Mouse (Mus musculus): ENCODE data around the gene Lrp2. TPM values are rescaled to one million over a fixed set of nuclear protein-coding genes. Genes with fewer than 3 reads are reported as not detected.

Lrp2 gene
- total and polyA plus RNA-seq, 3 experiments = 0.31 to 1.2 (median 0.84) TPM

DNA sequence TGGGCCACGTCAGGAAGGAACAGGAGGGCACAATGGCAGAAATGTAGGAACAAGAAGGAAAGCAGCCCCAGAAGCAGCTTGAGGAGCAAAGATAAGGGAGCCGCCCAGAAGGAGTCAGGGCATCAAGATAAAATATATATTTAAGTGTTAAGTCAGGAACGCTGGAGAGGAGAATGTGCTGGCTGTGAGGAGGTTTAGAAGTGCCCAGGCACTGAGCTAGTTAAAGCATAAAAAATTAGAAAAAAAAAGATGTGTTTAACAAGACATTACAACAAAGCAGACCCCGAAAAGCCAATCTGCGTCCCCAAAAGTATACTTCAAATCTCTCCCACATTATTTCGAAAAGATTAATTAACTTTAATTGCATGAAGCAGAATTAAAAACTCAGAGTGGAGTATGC lies 122.3 kb downstream of the Lrp2 start:
- Histone ChIP-seq H3K79me2 (replicated peaks; ENCODE audit: control insufficient read depth, insufficient read depth, low read length) (no peaks in the 10 kb centered on the region), H3K36me3 (ENCODE audit: control insufficient read depth, insufficient read depth, low read length) (no peaks in the 10 kb centered on the region), H3K27ac (no peak overlapping the region), H3K27me3 (ENCODE audit: control insufficient read depth, insufficient read depth, low read length) (no peaks in the 10 kb centered on the region), H3K9ac (ENCODE audit: low read depth, low read length) (no peak overlapping the region), H3K4me3 (no peak overlapping the region), H3K4me1 (ENCODE audit: control insufficient read depth, insufficient read depth, low read length) (no peaks in the 10 kb centered on the region)
- intact Hi-C loops (cut with DNase I) = no loop called here
- DNase-seq = no peak
- 62% methylated on average over 6 of the region's 6 CpGs for WGBS
- TF ChIP-seq EP300 (IDR thresholded peaks at IDR 0.05; ENCODE audit: insufficient read depth, low read depth, low read length) (no peak), CTCF (IDR thresholded peaks at IDR 0.05) (no peak), POLR2A (IDR thresholded peaks at IDR 0.05; ENCODE audit: insufficient read depth, low read depth, low read length) (no peak)

DNA sequence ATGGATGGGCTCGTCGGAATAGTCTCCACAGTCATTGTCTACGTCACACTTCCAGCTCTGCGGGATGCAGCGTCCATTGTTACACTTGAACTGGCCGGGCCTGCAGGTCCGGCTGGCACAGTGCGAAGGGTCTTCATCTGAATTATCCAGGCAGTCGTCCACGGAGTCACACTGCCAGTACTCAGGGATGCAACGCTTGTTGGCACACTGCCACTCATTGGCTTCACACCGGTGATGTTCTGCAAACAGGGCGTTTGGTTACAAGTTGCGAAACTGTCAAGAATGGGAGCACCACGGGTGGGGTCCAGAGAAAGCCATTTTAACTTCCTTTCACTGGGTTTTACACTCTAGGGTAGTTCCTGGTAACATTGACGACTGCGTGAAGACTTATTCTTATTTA lies 126.4 kb downstream of the Lrp2 start:
- H3K4me3 ChIP-seq = no peak overlapping the region
- no peaks in the 10 kb centered on the region for H3K79me2 ChIP-seq (replicated peaks; ENCODE audit: control insufficient read depth, insufficient read depth, low read length)
- H3K27me3 ChIP-seq (ENCODE audit: control insufficient read depth, insufficient read depth, low read length) = no peaks in the 10 kb centered on the region
- no peak overlapping the region for H3K27ac ChIP-seq
- no peaks in the 10 kb centered on the region for H3K4me1 ChIP-seq (ENCODE audit: control insufficient read depth, insufficient read depth, low read length)
- TF ChIP-seq EP300 (IDR thresholded peaks at IDR 0.05; ENCODE audit: insufficient read depth, low read depth, low read length) (no peak), POLR2A (IDR thresholded peaks at IDR 0.05; ENCODE audit: insufficient read depth, low read depth, low read length) (no peak), CTCF (IDR thresholded peaks at IDR 0.05) (no peak)
- no peak overlapping the region for H3K9ac ChIP-seq (ENCODE audit: low read depth, low read length)
- no peak for DNase-seq
- H3K36me3 ChIP-seq (ENCODE audit: control insufficient read depth, insufficient read depth, low read length) = no peaks in the 10 kb centered on the region
- 88% methylated on average over 17 of the region's 17 CpGs for WGBS
- intact Hi-C loops (cut with DNase I) = no loop called here

DNA sequence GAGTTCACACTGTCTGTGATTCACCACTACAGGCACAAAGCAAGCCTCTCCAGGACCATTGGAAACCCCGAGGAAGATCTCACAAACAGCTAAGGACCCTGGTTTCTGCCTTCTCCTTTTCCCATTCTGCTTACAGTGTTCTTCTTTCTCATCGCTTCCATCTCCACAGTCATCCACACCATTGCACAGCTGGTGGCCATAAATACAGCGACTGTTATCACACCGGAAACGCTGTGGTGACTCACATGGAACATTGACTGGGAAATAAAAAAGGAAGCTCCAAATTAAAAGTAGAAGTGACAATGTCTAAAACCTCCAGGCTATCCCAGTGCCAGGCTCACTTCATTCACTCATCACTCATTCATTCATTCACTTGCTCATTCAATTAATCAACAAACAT lies 134.7 kb downstream of the Lrp2 start:
- no peak overlapping the region for H3K9ac ChIP-seq (ENCODE audit: low read depth, low read length)
- WGBS = 57% methylated on average over 5 of the region's 5 CpGs
- DNase-seq = no peak
- no peak overlapping the region for H3K27ac ChIP-seq
- H3K27me3 ChIP-seq (ENCODE audit: control insufficient read depth, insufficient read depth, low read length) = no peaks in the 10 kb centered on the region
- no peaks in the 10 kb centered on the region for H3K79me2 ChIP-seq (replicated peaks; ENCODE audit: control insufficient read depth, insufficient read depth, low read length)
- intact Hi-C loops (cut with DNase I) = no loop called here
- no peak for TF ChIP-seq CTCF (IDR thresholded peaks at IDR 0.05)
- no peak for TF ChIP-seq POLR2A (IDR thresholded peaks at IDR 0.05; ENCODE audit: insufficient read depth, low read depth, low read length)
- TF ChIP-seq EP300 (IDR thresholded peaks at IDR 0.05; ENCODE audit: insufficient read depth, low read depth, low read length) = no peak
- H3K4me1 ChIP-seq (ENCODE audit: control insufficient read depth, insufficient read depth, low read length) = no peaks in the 10 kb centered on the region
- no peaks in the 10 kb centered on the region for H3K36me3 ChIP-seq (ENCODE audit: control insufficient read depth, insufficient read depth, low read length)
- no peak overlapping the region for H3K4me3 ChIP-seq

DNA sequence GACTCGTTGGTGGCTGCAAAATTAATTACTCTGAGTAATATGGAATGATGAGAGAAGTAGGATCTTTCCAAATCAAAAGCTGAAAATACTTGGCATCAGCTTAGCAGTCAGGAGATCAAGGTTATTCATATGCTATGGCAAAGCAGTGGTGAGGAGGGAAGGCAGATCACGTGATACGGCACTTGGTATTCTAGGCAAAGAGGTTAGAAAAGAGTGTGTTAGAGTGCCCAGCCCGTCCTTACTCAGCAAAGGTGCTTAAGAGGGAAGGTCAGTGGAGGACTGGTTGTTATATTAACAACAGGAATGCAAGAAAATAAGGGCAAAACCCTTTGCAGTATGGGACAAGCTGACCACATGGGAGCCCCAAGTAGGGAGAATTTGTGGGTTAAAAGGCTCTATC lies 137.3 kb downstream of the Lrp2 start:
- WGBS = 83% methylated on average over 4 of the region's 4 CpGs
- H3K4me3 ChIP-seq = no peak overlapping the region
- no peak for TF ChIP-seq EP300 (IDR thresholded peaks at IDR 0.05; ENCODE audit: insufficient read depth, low read depth, low read length)
- TF ChIP-seq CTCF (IDR thresholded peaks at IDR 0.05) = no peak
- no peak for TF ChIP-seq POLR2A (IDR thresholded peaks at IDR 0.05; ENCODE audit: insufficient read depth, low read depth, low read length)
- intact Hi-C loops (cut with DNase I) = no loop called here
- no peaks in the 10 kb centered on the region for H3K27me3 ChIP-seq (ENCODE audit: control insufficient read depth, insufficient read depth, low read length)
- no peak for DNase-seq
- no peaks in the 10 kb centered on the region for H3K4me1 ChIP-seq (ENCODE audit: control insufficient read depth, insufficient read depth, low read length)
- no peaks in the 10 kb centered on the region for H3K36me3 ChIP-seq (ENCODE audit: control insufficient read depth, insufficient read depth, low read length)
- no peak overlapping the region for H3K27ac ChIP-seq
- H3K79me2 ChIP-seq (replicated peaks; ENCODE audit: control insufficient read depth, insufficient read depth, low read length) = no peaks in the 10 kb centered on the region
- no peak overlapping the region for H3K9ac ChIP-seq (ENCODE audit: low read depth, low read length)

DNA sequence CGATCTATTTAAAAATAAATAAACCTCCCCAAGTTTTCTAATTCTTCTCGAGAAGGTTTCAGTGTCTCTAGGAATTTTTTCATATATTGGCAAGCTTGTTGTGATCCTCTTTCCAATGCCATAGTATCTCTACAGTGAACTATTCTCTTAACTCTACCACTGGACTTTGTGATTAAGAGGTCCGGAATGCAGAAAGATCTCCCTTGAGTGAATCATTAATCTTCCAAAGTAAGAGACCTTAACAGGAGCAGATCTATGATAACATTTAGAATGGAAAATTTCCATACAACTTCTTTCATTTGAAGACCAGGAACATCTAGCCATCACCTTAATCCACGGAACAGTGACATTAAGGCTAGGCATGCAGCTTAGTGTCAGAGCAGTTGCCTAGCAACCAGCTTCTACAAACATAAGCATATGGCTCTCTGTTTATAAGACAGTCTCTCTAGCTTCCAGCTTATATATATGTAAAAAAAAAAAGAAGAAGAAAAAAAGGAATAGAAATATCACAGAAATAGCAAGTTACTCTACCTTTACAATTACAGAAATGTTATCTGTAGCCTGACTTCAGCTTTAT lies 139.9 kb downstream of the Lrp2 start:
- no peak overlapping the region for H3K27ac ChIP-seq
- H3K79me2 ChIP-seq (replicated peaks; ENCODE audit: control insufficient read depth, insufficient read depth, low read length) = no peaks in the 10 kb centered on the region
- intact Hi-C loops (cut with DNase I) = no loop called here
- H3K4me1 ChIP-seq (ENCODE audit: control insufficient read depth, insufficient read depth, low read length) = no peaks in the 10 kb centered on the region
- H3K36me3 ChIP-seq (ENCODE audit: control insufficient read depth, insufficient read depth, low read length) = no peaks in the 10 kb centered on the region
- no peaks in the 10 kb centered on the region for H3K27me3 ChIP-seq (ENCODE audit: control insufficient read depth, insufficient read depth, low read length)
- no peak for DNase-seq
- H3K9ac ChIP-seq (ENCODE audit: low read depth, low read length) = no peak overlapping the region
- H3K4me3 ChIP-seq = no peak overlapping the region
- TF ChIP-seq CTCF (IDR thresholded peaks at IDR 0.05) = no peak
- TF ChIP-seq EP300 (IDR thresholded peaks at IDR 0.05; ENCODE audit: insufficient read depth, low read depth, low read length) = no peak
- TF ChIP-seq POLR2A (IDR thresholded peaks at IDR 0.05; ENCODE audit: insufficient read depth, low read depth, low read length) = no peak
- WGBS = 57% methylated on average over 4 of the region's 4 CpGs

DNA sequence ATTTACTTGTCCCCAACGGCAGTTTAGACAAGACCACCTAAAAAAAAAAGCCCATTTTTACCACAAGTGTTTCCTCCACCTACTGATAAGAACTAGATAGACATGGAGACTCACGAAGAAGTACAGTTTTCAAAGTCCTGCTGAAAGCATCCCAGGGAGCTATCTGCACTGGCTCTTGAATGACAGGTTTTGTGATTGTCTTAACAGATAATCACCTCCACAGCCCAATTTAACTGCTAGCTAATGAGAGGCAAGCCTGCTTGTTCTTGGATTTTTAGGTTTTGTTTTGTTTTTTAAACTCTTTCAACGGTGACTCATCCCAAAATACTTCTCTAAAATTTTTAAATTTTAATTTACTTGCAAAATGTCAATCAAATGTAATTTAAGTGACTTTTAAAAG lies 144.2 kb downstream of the Lrp2 start:
- whole genome bisulfite sequencing = 31% methylated on average over 3 of the region's 3 CpGs
- no peaks in the 10 kb centered on the region for H3K27me3 ChIP-seq (ENCODE audit: control insufficient read depth, insufficient read depth, low read length)
- no peaks in the 10 kb centered on the region for H3K36me3 ChIP-seq (ENCODE audit: control insufficient read depth, insufficient read depth, low read length)
- no peak overlapping the region for H3K27ac ChIP-seq
- H3K4me1 ChIP-seq (ENCODE audit: control insufficient read depth, insufficient read depth, low read length) = no peaks in the 10 kb centered on the region
- no peak for DNase-seq
- TF ChIP-seq EP300 (IDR thresholded peaks at IDR 0.05; ENCODE audit: insufficient read depth, low read depth, low read length) (no peak), POLR2A (IDR thresholded peaks at IDR 0.05; ENCODE audit: insufficient read depth, low read depth, low read length) (no peak), CTCF (IDR thresholded peaks at IDR 0.05) (no peak)
- intact Hi-C loops (cut with DNase I) = no loop called here
- H3K9ac ChIP-seq (ENCODE audit: low read depth, low read length) = no peak overlapping the region
- no peak overlapping the region for H3K4me3 ChIP-seq
- H3K79me2 ChIP-seq (replicated peaks; ENCODE audit: control insufficient read depth, insufficient read depth, low read length) = no peaks in the 10 kb centered on the region

Data from heart, adult 2 months (tissue).